Mouse (Mus musculus): Measurements from ENCODE around the gene Asb17.
A peak's percentile ranks its signal among the peaks of the same experiment; 100 is the strongest.

DNA sequence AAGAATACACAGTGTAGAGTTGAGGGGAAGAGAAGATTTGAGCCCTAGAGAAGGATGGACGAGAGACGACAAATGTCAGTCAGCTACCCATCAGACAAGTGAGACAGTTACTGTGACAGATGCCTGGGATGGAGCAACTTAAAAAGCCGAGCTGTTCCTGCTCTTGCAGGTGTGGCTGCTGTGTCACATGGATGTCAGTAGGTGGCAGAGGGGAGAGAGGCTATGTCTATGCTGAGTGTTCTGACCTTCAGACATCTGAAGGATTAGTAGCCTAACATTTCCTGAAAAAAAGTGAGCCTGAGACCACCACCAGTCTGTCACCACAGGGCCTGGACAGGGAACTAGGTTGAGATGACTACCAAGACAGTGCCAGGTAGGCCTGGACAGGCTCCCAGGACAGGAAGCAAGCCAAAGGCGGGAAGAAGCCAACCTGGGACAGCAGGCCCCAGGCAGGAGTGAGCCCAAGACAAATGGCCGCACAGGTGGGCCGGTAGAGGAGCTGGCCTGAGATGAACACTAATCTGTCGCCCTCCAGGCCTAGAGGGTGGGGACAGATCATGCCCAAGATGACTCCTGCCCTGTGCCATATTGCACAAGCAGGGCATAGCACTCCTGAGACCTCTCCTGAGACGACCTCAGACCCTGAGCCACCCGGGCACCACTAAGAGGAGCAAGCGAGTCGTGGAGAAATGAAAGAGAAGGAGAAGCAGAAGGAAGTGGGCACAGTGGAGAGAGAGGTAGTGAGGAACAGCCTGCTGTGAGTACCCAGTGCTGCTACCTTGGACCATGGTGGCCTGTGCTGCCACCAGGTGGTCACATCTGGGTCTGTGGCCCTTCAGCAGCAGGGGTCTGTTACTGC is 12.8 kb upstream of the Asb17 start:
- peak; percentile 67 for TF ChIP-seq CTCF (IDR thresholded peaks at IDR 0.05)
- no peak for TF ChIP-seq EP300 (IDR thresholded peaks at IDR 0.05)

All from lung, postnatal 0 days (tissue).